Comparison of ENCODE assay signal across 8 mouse cellular contexts in the genomic region with DNA sequence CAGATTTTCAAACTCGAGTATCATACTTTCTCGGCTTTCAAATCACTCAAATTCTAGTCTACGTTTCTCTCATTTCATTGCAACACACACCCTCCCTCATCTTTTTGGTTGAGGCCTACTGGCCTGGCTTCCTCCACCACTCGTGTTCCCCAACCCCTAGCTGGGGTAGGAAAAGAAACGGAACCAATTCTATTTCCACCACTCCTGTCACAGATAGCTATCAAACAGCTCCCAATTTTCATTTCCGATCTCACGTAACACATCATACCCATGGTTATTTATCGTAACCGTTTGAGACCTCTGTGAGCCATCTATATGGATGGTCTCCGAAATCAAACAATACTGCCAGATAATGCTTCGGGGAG. TPM values are rescaled to one million over a fixed set of nuclear protein-coding genes. Genes with fewer than 3 reads are reported as not detected.
DNase-seq lines count a peak whose midpoint lies in the region; ATAC-seq and TF ChIP-seq lines count a peak whose summit lies in the region.

No protein-coding gene starts in this region.

- H3K4me3 ChIP-seq in lung, postnatal 0 days (ENCODE audit: low read depth, low read length) = peak overlapping the region; percentile 100
- peak overlapping the region; percentile 99 for H3K4me3 ChIP-seq in forebrain, embryonic 10.5 days
- peak overlapping the region; percentile 99 for H3K4me3 ChIP-seq in limb, embryonic 12.5 days (replicated peaks)
- H3K4me3 ChIP-seq in small intestine, adult 2 months (ENCODE audit: low read depth, low read length) = peak overlapping the region; percentile 97

- 0 out of 2 replicates have a peak, but pooled peaks cover 3% of the 10 kb centered on the region for H3K4me1 ChIP-seq in lung, postnatal 0 days (ENCODE audit: insufficient read depth, low read depth, low read length)
- peaks cover 19% of the 10 kb centered on the region for H3K4me1 ChIP-seq in forebrain, embryonic 10.5 days
- peaks cover 15% of the 10 kb centered on the region for H3K4me1 ChIP-seq in limb, embryonic 12.5 days (replicated peaks)
- H3K4me1 ChIP-seq in small intestine, adult 2 months (ENCODE audit: control insufficient read depth, insufficient read depth, insufficient read length, low read length) = peaks cover 6% of the 10 kb centered on the region; the same call in 1 of the 2 replicates

- no peak for TF ChIP-seq CTCF in lung, postnatal 0 days (IDR thresholded peaks at IDR 0.05)
- TF ChIP-seq CTCF in small intestine, adult 2 months (IDR thresholded peaks at IDR 0.05; ENCODE audit: extremely low read depth, insufficient read length, insufficient replicate concordance, low read depth, low read length) = no peak

- 8% methylated on average over 11 of the region's 11 CpGs for WGBS in lung, postnatal 0 days
- WGBS in forebrain, embryonic 10.5 days = 33% methylated on average over 11 of the region's 11 CpGs
- WGBS in limb, embryonic 12.5 days = 33% methylated on average over 11 of the region's 11 CpGs
- 4% methylated on average over 11 of the region's 11 CpGs for WGBS in small intestine, adult 2 months

- no peaks in the 10 kb centered on the region for H3K9me3 ChIP-seq in lung, postnatal 0 days (ENCODE audit: low read length)
- 0 out of 2 replicates have a peak, but pooled peaks cover 8% of the 10 kb centered on the region for H3K9me3 ChIP-seq in forebrain, embryonic 10.5 days
- H3K9me3 ChIP-seq in limb, embryonic 12.5 days = peaks cover 6% of the 10 kb centered on the region; the same call in 1 of the 2 replicates

- peak overlapping the region; percentile 98 for H3K27ac ChIP-seq in lung, postnatal 0 days (ENCODE audit: low read length)
- H3K27ac ChIP-seq in forebrain, embryonic 10.5 days = peak overlapping the region; percentile 99
- peak overlapping the region; percentile 96 for H3K27ac ChIP-seq in limb, embryonic 12.5 days
- peak overlapping the region; percentile 82 for H3K27ac ChIP-seq in small intestine, adult 2 months (ENCODE audit: insufficient read depth, low read depth, low read length)

- H3K4me2 ChIP-seq in lung, postnatal 0 days (replicated peaks; ENCODE audit: low read depth, low read length) = peak overlapping the region; percentile 71
- H3K4me2 ChIP-seq in limb, embryonic 12.5 days = peak overlapping the region; percentile 65

- H3K9ac ChIP-seq in lung, postnatal 0 days (replicated peaks; ENCODE audit: low read depth) = peak overlapping the region; percentile 98
- H3K9ac ChIP-seq in limb, embryonic 12.5 days (replicated peaks) = peak overlapping the region; percentile 99

- ATAC-seq in lung, postnatal 0 days = no peak
- no peak for ATAC-seq in limb, embryonic 12.5 days (ENCODE audit: insufficient number of reproducible peaks, insufficient read depth, low FRiP score, low TSS enrichment, low read depth)

- no peak for TF ChIP-seq EP300 in lung, postnatal 0 days (IDR thresholded peaks at IDR 0.05)

- TF ChIP-seq POLR2A in small intestine, adult 2 months (IDR thresholded peaks at IDR 0.05; ENCODE audit: low read depth, low read length) = no peak

- H3K27me3 ChIP-seq in lung, postnatal 0 days (replicated peaks; ENCODE audit: insufficient read depth, low read length) = no peaks in the 10 kb centered on the region
- peaks cover 3% of the 10 kb centered on the region; the same call in 1 of the 2 replicates for H3K27me3 ChIP-seq in forebrain, embryonic 10.5 days (ENCODE audit: poor library complexity, severe bottlenecking)
- no peaks in the 10 kb centered on the region for H3K27me3 ChIP-seq in limb, embryonic 12.5 days
- no peaks in the 10 kb centered on the region for H3K27me3 ChIP-seq in small intestine, adult 2 months (ENCODE audit: control insufficient read depth, insufficient read depth, low read length)

- intact Hi-C loops in gastrocnemius, postnatal 14 days (cut with DNase I; ENCODE audit: low total_unique reads) = no loop called here

- no peaks in the 10 kb centered on the region for H3K36me3 ChIP-seq in lung, postnatal 0 days (ENCODE audit: insufficient read depth, low read length)
- peaks cover 13% of the 10 kb centered on the region for H3K36me3 ChIP-seq in forebrain, embryonic 10.5 days (replicated peaks)
- no peaks in the 10 kb centered on the region for H3K36me3 ChIP-seq in limb, embryonic 12.5 days
- no peaks in the 10 kb centered on the region for H3K36me3 ChIP-seq in small intestine, adult 2 months (ENCODE audit: control insufficient read depth, insufficient read depth, low read length)

- DNase-seq in lung, postnatal 0 days (ENCODE audit: low spot score) = peak; percentile 21
- DNase-seq in lung, postnatal 10 days = no peak
- no peak for DNase-seq in forebrain, embryonic 10.5 days (ENCODE audit: extremely low spot score, low spot score)
- no peak for DNase-seq in thymus, postnatal 10 days (ENCODE audit: low spot score in 2 of 2)
- no peak for DNase-seq in adipocyte (ENCODE audit: low spot score)
- no peak for DNase-seq in gastrocnemius, postnatal 14 days

RNA-seq across cellular contexts. Expression of a gene that starts 1.4 kb away (rescaled TPM):
- polyA plus RNA-seq in lung, postnatal 0 days (2015; fragmentation: Nextera tagmentation; extraction: Ambion mirVana) = 47.5 and 54.3 TPM in 2 replicates
- 96.2 and 101 TPM in 2 replicates for polyA plus RNA-seq in forebrain, embryonic 10.5 days (2016; fragmentation: Nextera tagmentation; extraction: Ambion mirVana)
- 81.1 and 85.8 TPM in 2 replicates for polyA plus RNA-seq in limb, embryonic 12.5 days (2016; fragmentation: Nextera tagmentation; extraction: Ambion mirVana)
- polyA plus RNA-seq in small intestine, adult 2 months (2012; rRNA removed) = 16.2 and 27.3 TPM in 2 replicates
- 10 to 100 TPM; 46.3 to 54.3 TPM for total RNA-seq in gastrocnemius, postnatal 14 days (2021)

RNA-seq across cellular contexts. Expression of a gene that starts 36.5 kb away (rescaled TPM):
- polyA plus RNA-seq in lung, postnatal 0 days (2015; fragmentation: Nextera tagmentation; extraction: Ambion mirVana) = 19.2 and 22.4 TPM in 2 replicates
- 66.5 and 69.5 TPM in 2 replicates for polyA plus RNA-seq in forebrain, embryonic 10.5 days (2016; fragmentation: Nextera tagmentation; extraction: Ambion mirVana)
- polyA plus RNA-seq in limb, embryonic 12.5 days (2016; fragmentation: Nextera tagmentation; extraction: Ambion mirVana) = 51.2 and 53.5 TPM in 2 replicates
- 4.9 and 8.6 TPM in 2 replicates for polyA plus RNA-seq in small intestine, adult 2 months (2012; rRNA removed)
- 10 to 100 TPM; 32.0 to 36.0 TPM for total RNA-seq in gastrocnemius, postnatal 14 days (2021)
